Mouse (Mus musculus) central nervous system, embryonic 18 days (tissue): ENCODE measurements around the gene Pkn2. TPM values are rescaled to one million over a fixed set of nuclear protein-coding genes. Genes with fewer than 3 reads are reported as not detected.

Source experiments
- polyA plus RNA-seq: library from polyadenylated mRNA; depleted of rRNA; stranded (reverse); fragments of >200 nt; gene quantifications from 2 replicates; pipeline ENCODE4 v1.2.3, GENCODE M21; 2012; rRNA removed

Pkn2 gene
- polyA plus RNA-seq, result 14.3 and 15.5 TPM in 2 replicates

GRCm38 (mm10) chr3:142881872-142882623 is at the start of gene Pkn2:
Gene Pkn2, minus strand, starts transcription at chr3:142882004.

GRCm38 (mm10) chr3:142764995-142765777 is 116.6 kb downstream of the Pkn2 start, which contains the start of gene Gtf2b:
Gene Gtf2b, plus strand, starts transcription at chr3:142765045.

Other genes starting within 250 kb of the Pkn2 start
- 3.5 and 3.7 TPM in 2 replicates for gene Kyat3, start 181.0 kb downstream of the Pkn2 start, polyA plus RNA-seq
- gene Gtf2b, start 117.0 kb downstream of the Pkn2 start, polyA plus RNA-seq, result 49.7 and 54.9 TPM in 2 replicates